Mouse (Mus musculus): ENCODE measurements around the gene Lef1.

- no peak for TF ChIP-seq CTCF (IDR thresholded peaks at IDR 0.05)
- TF ChIP-seq POLR2A (IDR thresholded peaks at IDR 0.05; ENCODE audit: insufficient read depth, low read depth, low read length), result no peak
Measured at GRCm38 (mm10) chr3:131105362-131105761, 4.9 kb upstream of the Lef1 start.

Data from heart, adult 2 months (tissue).